Mouse (Mus musculus) olfactory bulb, adult 2 months (tissue): Measurements from ENCODE around the gene Gm10638.

Experiments used
- CTCF ChIP-seq: fragments of 200-500 bp; IDR thresholded peaks from 2 replicates; pipeline ENCODE4 v1.5.1; 2012; ENCODE audit warnings: low read depth, mild to moderate bottlenecking, low read length, moderate library complexity; ENCODE audit not compliant: insufficient read depth
- POLR2A ChIP-seq: fragments of 200-500 bp; IDR thresholded peaks from 2 replicates; pipeline ENCODE4 v1.6.1; 2012; ENCODE audit warnings: mild to moderate bottlenecking, low read depth, low read length, moderate library complexity; ENCODE audit not compliant: insufficient read depth

DNA sequence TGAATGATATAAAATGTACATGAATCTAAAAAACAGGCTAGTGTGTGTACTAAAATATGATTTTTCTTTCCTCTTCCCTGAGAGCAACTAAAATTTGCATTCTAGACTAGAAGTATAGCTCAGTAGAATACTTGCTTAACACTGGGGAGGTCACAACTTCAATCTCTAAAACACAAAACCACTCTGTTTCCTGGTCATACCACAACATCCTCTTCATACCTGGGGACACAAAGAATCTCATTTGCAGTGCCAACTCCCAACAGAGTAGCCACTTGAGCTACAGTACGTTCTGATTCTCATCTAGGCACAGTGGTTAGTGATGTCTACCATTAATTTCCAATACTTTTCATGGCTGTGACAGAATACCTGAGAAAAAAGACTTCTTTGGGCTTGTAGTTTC lies 26.1 kb upstream of the Gm10638 start:
- TF ChIP-seq POLR2A = no peak
- no peak for TF ChIP-seq CTCF
